Mouse (Mus musculus): ENCODE results near the gene Rps6ka5. TPM values are rescaled to one million over a fixed set of nuclear protein-coding genes. Genes with fewer than 3 reads are reported as not detected.

The Rps6ka5 gene
- polyA plus RNA-seq, 1 experiment from 2014 or later, result 13.7 TPM

- H3K27ac ChIP-seq (replicated peaks), result no peak overlapping the region
These were observed 223.1 kb downstream of the Rps6ka5 start for GRCm38 (mm10) chr12:100503659-100504058.

GRCm38 (mm10) chr12:100502544-100502943, 224.2 kb downstream of the Rps6ka5 start:
- Histone ChIP-seq H3K9ac (replicated peaks) (no peak overlapping the region), H3K27ac (replicated peaks) (no peak overlapping the region), H3K4me3 (no peak overlapping the region), H3K4me1 (no peaks in the 10 kb centered on the region), H3K36me3 (peaks cover 23% of the 10 kb centered on the region), H3K9me3 (no peaks in the 10 kb centered on the region), H3K4me2 (replicated peaks) (no peak overlapping the region), H3K27me3 (no peaks in the 10 kb centered on the region)
- 90% methylated on average over 3 of the region's 3 CpGs for WGBS
- ATAC-seq (replicated peaks), result no peak

More at GRCm38 (mm10) chr12:100503659-100504058, 223.1 kb downstream of the Rps6ka5 start:
- no peaks in the 10 kb centered on the region for H3K4me1 ChIP-seq
- H3K4me2 ChIP-seq (replicated peaks), result no peak overlapping the region
- peaks cover 14% of the 10 kb centered on the region for H3K36me3 ChIP-seq
- no peak overlapping the region for H3K4me3 ChIP-seq
- no peaks in the 10 kb centered on the region for H3K9me3 ChIP-seq
- no peaks in the 10 kb centered on the region for H3K27me3 ChIP-seq
- ATAC-seq (replicated peaks), result no peak
- no peak overlapping the region for H3K9ac ChIP-seq (replicated peaks)
- 87% methylated on average over 4 of the region's 4 CpGs for WGBS

GRCm38 (mm10) chr12:100501261-100501660, 225.5 kb downstream of the Rps6ka5 start:
- no peak overlapping the region for H3K4me2 ChIP-seq (replicated peaks)
- H3K9ac ChIP-seq (replicated peaks), result no peak overlapping the region
- H3K4me1 ChIP-seq, result no peaks in the 10 kb centered on the region
- ATAC-seq (replicated peaks), result no peak
- no peak overlapping the region for H3K27ac ChIP-seq (replicated peaks)
- no peaks in the 10 kb centered on the region for H3K9me3 ChIP-seq
- WGBS, result 96% methylated on average over 4 of the region's 4 CpGs
- peaks cover 34% of the 10 kb centered on the region for H3K36me3 ChIP-seq
- H3K4me3 ChIP-seq, result no peak overlapping the region
- no peaks in the 10 kb centered on the region for H3K27me3 ChIP-seq

- no peak for ATAC-seq (replicated peaks)
- no peaks in the 10 kb centered on the region for H3K9me3 ChIP-seq
- no peak overlapping the region for H3K4me2 ChIP-seq (replicated peaks)
- WGBS, result 90% methylated on average over 13 of the region's 13 CpGs
- peaks cover 43% of the 10 kb centered on the region for H3K36me3 ChIP-seq
- no peak overlapping the region for H3K27ac ChIP-seq (replicated peaks)
- no peaks in the 10 kb centered on the region for H3K27me3 ChIP-seq
- H3K9ac ChIP-seq (replicated peaks), result no peak overlapping the region
- no peak overlapping the region for H3K4me3 ChIP-seq
- H3K4me1 ChIP-seq, result no peaks in the 10 kb centered on the region
These were observed 227.3 kb downstream of the Rps6ka5 start for GRCm38 (mm10) chr12:100499469-100499868.

Other genes with a start within 250 kb of the Rps6ka5 start
- 6.5 and 8.2 TPM in 2 replicates for gene Ttc7b, start 206.2 kb downstream of the Rps6ka5 start, polyA plus RNA-seq (2015; fragmentation: Nextera tagmentation; extraction: Ambion mirVana)
- 3.0 and 3.6 TPM in 2 replicates for gene Dglucy, start 52.1 kb upstream of the Rps6ka5 start, polyA plus RNA-seq (2015; fragmentation: Nextera tagmentation; extraction: Ambion mirVana)
- gene Gpr68, start 181.2 kb upstream of the Rps6ka5 start, polyA plus RNA-seq (2015; fragmentation: Nextera tagmentation; extraction: Ambion mirVana), result 1.1 and 1.2 TPM in 2 replicates

Data from forebrain, embryonic 15.5 days (tissue).